Mouse (Mus musculus) forebrain, embryonic 11.5 days (tissue): ENCODE results near the gene Hs6st3. TPM values are rescaled to one million over a fixed set of nuclear protein-coding genes. Genes with fewer than 3 reads are reported as not detected.

ENCODE experiments used
- ATAC-seq: fragments of 200-750 bp; cut with Nextera tagmentation; replicated peaks from 2 replicates; pipeline ENCODE4 v1.8.0; 2017; ENCODE audit warnings: moderate TSS enrichment; ENCODE audit not compliant: low FRiP score
- DNase-seq: peaks from one replicate; pipeline ENCODE4 v3.0.0-alpha.2; 2017; ENCODE audit warnings: low spot score
- H3K27ac ChIP-seq: fragments of 300-500 bp; sonication (generic); 2 replicates; pipeline ENCODE4 v1.5.1; 2014; ENCODE audit warnings: low read depth, low read length
- H3K27me3 ChIP-seq: fragments of 300-500 bp; sonication (generic); 2 replicates; pipeline ENCODE4 v1.6.1; 2014; ENCODE audit warnings: mild to moderate bottlenecking, low read length, mixed read lengths; ENCODE audit not compliant: control insufficient read depth, insufficient read depth
- H3K36me3 ChIP-seq: fragments of 300-500 bp; sonication (generic); 2 replicates; pipeline ENCODE4 v1.6.1; 2014; ENCODE audit warnings: mild to moderate bottlenecking, low read length, moderate library complexity, mixed read lengths; ENCODE audit not compliant: control insufficient read depth, insufficient read depth
- H3K4me1 ChIP-seq: fragments of 300-500 bp; sonication (generic); replicated peaks from 2 replicates; pipeline ENCODE4 v1.6.1; 2014; ENCODE audit warnings: low read length, mixed read lengths; ENCODE audit not compliant: control insufficient read depth, insufficient read depth
- H3K4me2 ChIP-seq: fragments of 300-500 bp; sonication (generic); 2 replicates; pipeline ENCODE4 v1.6.1; 2014; ENCODE audit warnings: low read depth, mild to moderate bottlenecking, low read length, moderate library complexity, mixed read lengths; ENCODE audit not compliant: severe bottlenecking
- H3K4me3 ChIP-seq: fragments of 300-500 bp; sonication (generic); 2 replicates; pipeline ENCODE4 v1.5.1; 2014; ENCODE audit warnings: low read depth, low read length
- H3K9ac ChIP-seq: fragments of 300-500 bp; sonication (generic); 2 replicates; pipeline ENCODE4 v1.6.1; 2014; ENCODE audit warnings: low read length
- H3K9me3 ChIP-seq: fragments of 300-500 bp; sonication (generic); 2 replicates; pipeline ENCODE4 v1.6.1; 2016; ENCODE audit warnings: low read length, mixed read lengths; ENCODE audit not compliant: control insufficient read depth
- WGBS: fragments of 180-500 bp; shearing (Covaris S2); extraction: QIAGEN DNeasy Blood & Tissue Kit; methylation state at CpG from one replicate; pipeline ENCODE4 v1.1.7; 2014; 5-methylcytosine and 5-hydroxymethylcytosine counted together
- polyA plus RNA-seq: library from polyadenylated mRNA; unstranded; fragments of >200 nt; fragmentation: Nextera tagmentation; extraction: Ambion mirVana; gene quantifications from 2 replicates; pipeline ENCODE4 v1.2.1, GENCODE M21; 2014

Gene Hs6st3
- polyA plus RNA-seq, 1 experiment from 2014 or later, result not detected

DNA sequence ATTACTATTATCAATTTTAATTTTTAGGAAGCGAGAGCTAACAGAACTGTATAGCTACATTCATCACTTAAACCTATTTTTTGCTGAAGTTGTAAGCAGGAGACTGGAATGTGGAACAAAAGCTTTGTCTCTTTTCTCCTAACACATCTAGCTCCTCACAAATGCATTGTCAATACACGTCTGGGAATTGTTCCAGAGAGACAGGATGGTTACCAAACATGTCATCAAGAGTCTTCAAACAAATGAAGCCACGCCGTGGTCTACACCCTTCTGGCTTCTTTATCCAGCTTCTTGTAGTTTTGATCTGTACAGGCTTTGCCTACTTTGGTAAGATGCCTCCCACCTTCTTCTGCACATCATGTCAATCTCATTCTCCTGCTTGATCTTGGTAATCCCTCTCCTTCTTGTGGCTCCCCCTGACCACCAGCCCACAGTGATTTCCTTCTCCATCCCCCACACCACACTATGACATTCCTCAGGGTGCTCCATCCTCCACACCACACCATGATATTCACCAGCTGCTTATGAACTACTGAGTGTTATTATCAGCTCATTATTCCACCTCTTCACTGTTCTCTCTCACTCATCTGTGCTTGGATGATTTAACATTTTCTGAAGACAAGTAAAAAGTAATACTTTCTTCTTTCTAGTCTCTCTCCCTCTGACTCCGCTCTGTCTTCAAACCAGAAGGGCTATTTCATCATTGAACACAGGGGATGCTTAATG is 351.0 kb downstream of the Hs6st3 start:
- 85% methylated on average over 5 of the region's 5 CpGs for WGBS
- no peaks in the 10 kb centered on the region for H3K27me3 ChIP-seq
- H3K9me3 ChIP-seq, result no peaks in the 10 kb centered on the region
- ATAC-seq (no peak), DNase-seq (no peak)
- H3K27ac ChIP-seq, result no peak overlapping the region
- no peak overlapping the region for H3K4me3 ChIP-seq
- no peaks in the 10 kb centered on the region for H3K4me1 ChIP-seq
- no peak overlapping the region for H3K4me2 ChIP-seq
- no peaks in the 10 kb centered on the region for H3K36me3 ChIP-seq
- H3K9ac ChIP-seq, result no peak overlapping the region

DNA sequence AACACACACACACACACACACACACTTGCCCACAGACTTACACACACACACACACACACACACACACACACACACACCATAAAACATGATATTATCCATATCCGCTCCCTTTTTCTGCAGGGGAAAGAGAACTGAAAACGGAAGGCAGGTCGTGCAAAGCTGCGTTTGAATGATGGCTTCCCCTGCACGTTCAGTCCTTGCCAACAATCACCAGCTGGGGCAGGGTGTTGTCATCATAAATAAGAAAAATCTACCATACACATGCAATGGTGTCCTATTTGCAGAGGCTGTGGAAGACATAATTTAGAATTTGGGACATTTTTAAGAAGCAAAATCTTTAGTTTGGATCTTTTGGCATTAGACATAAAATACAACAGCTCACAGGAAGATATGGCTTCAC is 382.5 kb downstream of the Hs6st3 start:
- ATAC-seq (no peak), DNase-seq (no peak)
- no peaks in the 10 kb centered on the region for H3K36me3 ChIP-seq
- no peak overlapping the region for H3K9ac ChIP-seq
- H3K27ac ChIP-seq, result no peak overlapping the region
- no peak overlapping the region for H3K4me3 ChIP-seq
- H3K4me1 ChIP-seq, result no peaks in the 10 kb centered on the region
- WGBS, result 83% methylated on average over 5 of the region's 5 CpGs
- H3K27me3 ChIP-seq, result peaks cover 8% of the 10 kb centered on the region
- no peak overlapping the region for H3K4me2 ChIP-seq
- H3K9me3 ChIP-seq, result no peaks in the 10 kb centered on the region

DNA sequence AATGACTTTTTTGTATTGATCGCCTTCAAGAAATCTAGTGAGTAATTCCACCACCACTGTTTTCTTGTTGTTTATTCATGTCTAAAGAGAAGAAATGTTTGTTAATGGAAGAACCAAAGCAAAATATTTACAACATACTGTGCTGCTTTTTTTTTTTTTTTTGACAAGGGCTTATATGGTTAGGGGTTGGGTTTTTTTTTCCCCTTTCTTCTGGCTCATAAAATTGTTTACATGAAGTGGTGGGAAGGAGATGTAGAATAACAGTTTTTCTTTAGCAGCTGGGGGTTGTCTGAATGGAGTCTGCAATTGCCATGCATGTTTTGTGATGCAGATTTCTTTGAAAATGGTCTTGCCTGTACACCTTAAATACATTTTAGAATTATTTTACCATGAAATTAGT is 382.9 kb downstream of the Hs6st3 start:
- H3K9ac ChIP-seq, result no peak overlapping the region
- H3K4me2 ChIP-seq, result no peak overlapping the region
- no peak for DNase-seq
- H3K4me1 ChIP-seq, result no peaks in the 10 kb centered on the region
- no peaks in the 10 kb centered on the region for H3K36me3 ChIP-seq
- ATAC-seq, result no peak
- H3K27ac ChIP-seq, result no peak overlapping the region
- H3K9me3 ChIP-seq, result no peaks in the 10 kb centered on the region
- 100% methylated on average over 1 of the region's 1 CpGs for WGBS
- H3K27me3 ChIP-seq, result peaks cover 4% of the 10 kb centered on the region; the same call in 1 of the 2 replicates
- no peak overlapping the region for H3K4me3 ChIP-seq

DNA sequence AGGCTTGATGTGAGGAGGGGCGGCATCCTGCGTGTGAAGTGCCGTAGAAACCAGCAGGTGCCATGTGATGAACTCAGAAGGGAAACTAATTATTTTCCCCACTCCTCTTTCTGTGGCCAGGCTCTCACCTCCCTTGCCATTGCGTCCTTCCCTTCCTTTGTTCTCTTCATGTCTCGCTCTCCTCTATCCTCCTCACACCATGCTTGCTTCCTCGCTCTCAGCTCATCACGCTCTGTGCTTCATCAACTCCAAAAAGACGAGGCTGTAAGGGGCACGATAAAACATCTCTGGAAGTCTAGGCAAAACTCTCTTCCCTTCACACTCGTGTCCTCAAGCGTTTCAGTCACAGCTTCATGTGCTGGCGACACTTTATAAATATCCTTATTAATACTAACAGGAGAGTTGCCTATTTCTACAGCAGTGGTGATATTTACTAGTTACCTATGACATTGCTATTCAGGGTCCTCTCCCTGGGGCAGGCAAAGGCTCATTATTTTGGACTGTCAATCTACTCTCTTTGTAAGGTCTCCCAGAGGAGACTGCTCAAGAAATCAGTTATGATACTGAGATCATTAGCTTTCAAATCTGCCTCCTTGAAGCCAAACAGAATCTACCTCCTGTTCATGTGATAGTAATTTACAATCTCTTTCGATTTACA is 394.9 kb downstream of the Hs6st3 start:
- no peaks in the 10 kb centered on the region for H3K27me3 ChIP-seq
- H3K27ac ChIP-seq, result no peak overlapping the region
- H3K4me3 ChIP-seq, result no peak overlapping the region
- H3K9me3 ChIP-seq, result no peaks in the 10 kb centered on the region
- DNase-seq (no peak), ATAC-seq (no peak)
- no peaks in the 10 kb centered on the region for H3K36me3 ChIP-seq
- H3K4me2 ChIP-seq, result no peak overlapping the region
- H3K4me1 ChIP-seq, result no peaks in the 10 kb centered on the region
- WGBS, result 81% methylated on average over 13 of the region's 13 CpGs
- H3K9ac ChIP-seq, result no peak overlapping the region

DNA sequence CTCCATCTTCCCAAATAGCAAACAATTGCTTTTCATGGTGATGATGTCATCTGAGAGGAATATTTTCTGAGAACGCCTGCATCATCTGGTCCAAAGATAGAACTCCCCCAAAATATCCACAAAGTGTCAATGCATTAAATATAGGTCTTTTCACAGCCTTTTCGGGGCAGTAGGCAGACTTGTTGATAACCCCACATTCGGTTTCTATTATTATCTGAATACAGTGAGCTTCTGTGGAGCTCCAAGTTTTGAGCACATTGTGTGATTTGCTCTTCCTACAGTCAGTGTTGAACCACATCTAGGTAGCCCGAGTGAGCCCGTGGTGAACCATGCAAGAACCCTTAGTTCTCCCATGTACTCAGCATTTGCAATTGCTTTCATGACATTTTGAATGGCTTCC is 402.4 kb downstream of the Hs6st3 start:
- 86% methylated on average over 5 of the region's 5 CpGs for WGBS
- H3K9me3 ChIP-seq, result no peaks in the 10 kb centered on the region
- H3K36me3 ChIP-seq, result no peaks in the 10 kb centered on the region
- no peak overlapping the region for H3K27ac ChIP-seq
- no peak overlapping the region for H3K4me3 ChIP-seq
- no peak overlapping the region for H3K9ac ChIP-seq
- H3K4me2 ChIP-seq, result no peak overlapping the region
- no peaks in the 10 kb centered on the region for H3K4me1 ChIP-seq
- H3K27me3 ChIP-seq, result no peaks in the 10 kb centered on the region
- no peak for ATAC-seq
- no peak for DNase-seq

DNA sequence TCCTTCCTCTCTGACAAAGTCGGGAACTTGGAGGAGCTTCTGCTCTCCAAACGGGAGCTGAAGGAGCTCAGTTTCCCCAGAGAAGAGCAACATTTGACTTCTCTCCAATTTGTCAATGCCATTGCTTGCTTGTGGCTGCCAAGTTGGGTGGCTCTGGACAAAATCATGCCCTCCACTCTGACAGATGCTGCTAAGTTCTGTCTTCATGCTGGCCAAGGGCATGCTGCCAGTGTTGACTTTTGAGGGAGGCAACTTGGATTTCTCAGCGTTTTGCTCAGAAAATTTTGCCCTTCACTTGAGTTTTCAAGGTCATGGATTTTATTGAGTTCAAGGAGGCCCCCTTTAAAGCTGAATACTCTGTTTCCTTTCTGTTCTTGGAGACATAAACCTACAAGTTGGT is 406.5 kb downstream of the Hs6st3 start:
- no peak overlapping the region for H3K9ac ChIP-seq
- WGBS, result 89% methylated on average over 3 of the region's 3 CpGs
- H3K4me2 ChIP-seq, result no peak overlapping the region
- no peak for DNase-seq
- H3K27me3 ChIP-seq, result no peaks in the 10 kb centered on the region
- H3K27ac ChIP-seq, result no peak overlapping the region
- no peaks in the 10 kb centered on the region for H3K36me3 ChIP-seq
- no peak overlapping the region for H3K4me3 ChIP-seq
- ATAC-seq, result no peak
- no peaks in the 10 kb centered on the region for H3K9me3 ChIP-seq
- H3K4me1 ChIP-seq, result no peaks in the 10 kb centered on the region

DNA sequence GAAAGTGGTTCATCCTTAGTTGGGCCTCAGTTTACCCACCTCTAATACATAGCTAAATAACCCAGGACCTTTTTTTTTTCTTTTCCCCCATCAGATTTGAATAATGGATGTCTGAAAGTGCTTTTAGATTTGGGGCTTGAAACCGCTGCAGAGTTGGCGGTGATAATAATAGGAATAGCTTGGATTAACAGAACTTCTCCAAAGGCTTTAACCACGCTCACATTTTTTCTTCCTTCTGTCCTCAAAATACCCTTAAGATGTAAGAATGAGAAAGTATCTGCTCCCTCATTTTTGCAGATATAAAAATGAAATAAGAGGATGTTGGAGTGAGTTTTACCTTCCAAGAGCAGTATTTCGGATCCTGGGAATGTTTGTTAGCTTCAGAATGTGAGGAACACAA is 420.2 kb downstream of the Hs6st3 start:
- ATAC-seq, result no peak
- Histone ChIP-seq H3K36me3 (no peaks in the 10 kb centered on the region), H3K4me3 (no peak overlapping the region), H3K9me3 (no peaks in the 10 kb centered on the region), H3K4me1 (no peaks in the 10 kb centered on the region), H3K4me2 (no peak overlapping the region), H3K27ac (no peak overlapping the region), H3K9ac (no peak overlapping the region), H3K27me3 (no peaks in the 10 kb centered on the region)
- no peak for DNase-seq
- 87% methylated on average over 4 of the region's 4 CpGs for WGBS

DNA sequence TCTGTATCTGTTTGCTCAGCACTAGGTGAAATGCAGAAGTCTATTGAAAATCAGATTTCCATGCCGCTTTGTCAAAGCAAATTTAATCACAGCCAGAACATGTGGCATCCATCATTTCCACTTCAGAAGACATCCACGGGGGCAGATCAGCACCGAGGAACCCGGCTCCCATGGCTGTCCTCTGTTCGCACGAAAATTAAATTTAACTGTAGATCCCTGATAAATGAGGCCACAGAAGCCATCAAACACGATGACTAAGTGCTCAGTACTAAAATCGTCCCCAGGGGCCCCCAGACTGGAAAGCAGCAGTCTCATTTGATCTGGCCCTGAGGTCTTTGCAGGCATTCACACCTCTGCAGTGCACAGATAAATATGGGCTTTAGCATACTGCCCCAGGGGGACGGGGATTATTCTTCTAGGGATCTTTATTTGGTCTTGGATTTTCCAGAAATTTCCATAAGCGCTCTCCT is 443.9 kb downstream of the Hs6st3 start:
- DNase-seq, result no peak
- H3K4me2 ChIP-seq, result no peak overlapping the region
- 57% methylated on average over 10 of the region's 10 CpGs for WGBS
- H3K4me3 ChIP-seq, result no peak overlapping the region
- no peaks in the 10 kb centered on the region for H3K27me3 ChIP-seq
- ATAC-seq, result no peak
- no peaks in the 10 kb centered on the region for H3K36me3 ChIP-seq
- H3K4me1 ChIP-seq, result no peaks in the 10 kb centered on the region
- no peak overlapping the region for H3K9ac ChIP-seq
- H3K9me3 ChIP-seq, result no peaks in the 10 kb centered on the region
- no peak overlapping the region for H3K27ac ChIP-seq

DNA sequence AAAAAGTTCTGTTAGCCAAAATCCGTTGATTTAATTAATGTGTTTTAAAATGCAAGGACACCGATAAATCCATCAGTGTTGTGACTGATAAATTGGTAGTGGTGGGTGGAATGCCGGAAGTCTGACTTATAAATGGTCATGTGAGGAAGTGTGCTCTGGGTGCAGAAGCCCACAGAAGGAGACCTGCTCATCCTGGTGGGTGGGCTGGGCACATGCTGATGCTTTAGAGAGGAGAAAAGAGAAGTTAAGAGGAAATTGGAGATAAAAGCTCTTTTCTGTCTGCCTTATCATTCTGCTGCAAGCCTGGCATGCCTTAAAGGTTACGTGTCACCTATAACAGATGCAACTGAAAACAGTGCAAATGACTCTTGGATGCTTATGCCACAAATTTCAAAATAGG is 446.9 kb downstream of the Hs6st3 start:
- ATAC-seq, result no peak
- Histone ChIP-seq H3K4me1 (no peaks in the 10 kb centered on the region), H3K27me3 (no peaks in the 10 kb centered on the region), H3K9me3 (no peaks in the 10 kb centered on the region), H3K9ac (no peak overlapping the region), H3K4me2 (no peak overlapping the region), H3K27ac (no peak overlapping the region), H3K36me3 (no peaks in the 10 kb centered on the region), H3K4me3 (no peak overlapping the region)
- no peak for DNase-seq
- WGBS, result 94% methylated on average over 4 of the region's 4 CpGs
